Mouse (Mus musculus): ENCODE results near the gene Supt6. TPM values are rescaled to one million over a fixed set of nuclear protein-coding genes. Genes with fewer than 3 reads are reported as not detected.

Gene Supt6
- total and polyA plus RNA-seq, 2 experiments from 2014 or later = 19.4 to 37.6 TPM

- Histone ChIP-seq H3K4me2 (ENCODE audit: low read depth, low read length, poor library complexity, severe bottlenecking) (no peak overlapping the region), H3K36me3 (ENCODE audit: insufficient read depth, low read length) (no peaks in the 10 kb centered on the region), H3K4me3 (ENCODE audit: low read depth, low read length) (no peak overlapping the region), H3K27ac (ENCODE audit: low read depth, low read length) (no peak overlapping the region), H3K4me1 (ENCODE audit: insufficient read depth, low read length) (peaks cover 16% of the 10 kb centered on the region), H3K9me3 (ENCODE audit: low read length) (no peaks in the 10 kb centered on the region), H3K27me3 (ENCODE audit: insufficient read depth, low read length) (no peaks in the 10 kb centered on the region), H3K9ac (replicated peaks; ENCODE audit: low read length, poor library complexity, severe bottlenecking) (no peak overlapping the region)
- WGBS = 88% methylated on average over 14 of the region's 14 CpGs
- DNase-seq (ENCODE audit: low spot score) = no peak
- TF ChIP-seq CTCF (IDR thresholded peaks at IDR 0.05) = no peak
- no peak for ATAC-seq (ENCODE audit: low FRiP score)
These were observed 78.4 kb downstream of the Supt6 start for GRCm38 (mm10) chr11:78167257-78167959.

- Histone ChIP-seq H3K4me2 (ENCODE audit: low read depth, low read length, poor library complexity, severe bottlenecking) (no peak overlapping the region), H3K9ac (replicated peaks; ENCODE audit: low read length, poor library complexity, severe bottlenecking) (no peak overlapping the region), H3K27ac (ENCODE audit: low read depth, low read length) (no peak overlapping the region), H3K27me3 (ENCODE audit: insufficient read depth, low read length) (no peaks in the 10 kb centered on the region), H3K9me3 (ENCODE audit: low read length) (no peaks in the 10 kb centered on the region), H3K36me3 (ENCODE audit: insufficient read depth, low read length) (peaks cover 6% of the 10 kb centered on the region; the same call in 1 of the 2 replicates), H3K4me1 (ENCODE audit: insufficient read depth, low read length) (peaks cover 16% of the 10 kb centered on the region), H3K4me3 (ENCODE audit: low read depth, low read length) (no peak overlapping the region)
- no peak for DNase-seq (ENCODE audit: low spot score)
- ATAC-seq (ENCODE audit: low FRiP score) = no peak
- TF ChIP-seq CTCF (IDR thresholded peaks at IDR 0.05) = no peak
- WGBS = 71% methylated on average over 6 of the region's 6 CpGs
These were observed 79.1 kb downstream of the Supt6 start for GRCm38 (mm10) chr11:78166640-78167039.

GRCm38 (mm10) chr11:78166161-78166560 is 79.6 kb downstream of the Supt6 start:
- Histone ChIP-seq H3K9ac (replicated peaks; ENCODE audit: low read length, poor library complexity, severe bottlenecking) (no peak overlapping the region), H3K27me3 (ENCODE audit: insufficient read depth, low read length) (no peaks in the 10 kb centered on the region), H3K27ac (ENCODE audit: low read depth, low read length) (no peak overlapping the region), H3K9me3 (ENCODE audit: low read length) (no peaks in the 10 kb centered on the region), H3K4me3 (ENCODE audit: low read depth, low read length) (peak overlapping the region; percentile 96; the same call in 1 of the 2 replicates), H3K4me2 (ENCODE audit: low read depth, low read length, poor library complexity, severe bottlenecking) (peak overlapping the region; percentile 81), H3K36me3 (ENCODE audit: insufficient read depth, low read length) (peaks cover 9% of the 10 kb centered on the region; the same call in 1 of the 2 replicates), H3K4me1 (ENCODE audit: insufficient read depth, low read length) (peaks cover 16% of the 10 kb centered on the region)
- no peak for TF ChIP-seq CTCF (IDR thresholded peaks at IDR 0.05)
- ATAC-seq (ENCODE audit: low FRiP score) (no peak), DNase-seq (ENCODE audit: low spot score) (no peak)
- 52% methylated on average over 4 of the region's 4 CpGs for WGBS

- ATAC-seq (ENCODE audit: low FRiP score) (no peak), DNase-seq (ENCODE audit: low spot score) (peak; percentile 68)
- WGBS = 3% methylated on average over 16 of the region's 16 CpGs
These were observed 80.1 kb downstream of the Supt6 start for GRCm38 (mm10) chr11:78165761-78166109.

GRCm38 (mm10) chr11:78164924-78165760 is 80.6 kb downstream of the Supt6 start, which contains the start of gene Traf4:
Traf4 (minus strand) TSS chr11:78165589.
- H3K27ac ChIP-seq (ENCODE audit: low read depth, low read length) = peak within 1 kb of the TSS; percentile 97
- WGBS = under 1% methylated on average over 76 of the region's 78 CpGs
- no peaks in the 10 kb centered on the region for H3K9me3 ChIP-seq (ENCODE audit: low read length)
- peaks cover 16% of the 10 kb centered on the region for H3K4me1 ChIP-seq (ENCODE audit: insufficient read depth, low read length)
- H3K4me2 ChIP-seq (ENCODE audit: low read depth, low read length, poor library complexity, severe bottlenecking) = peak within 1 kb of the TSS; percentile 81
- peaks cover 18% of the 10 kb centered on the region for H3K36me3 ChIP-seq (ENCODE audit: insufficient read depth, low read length)
- ATAC-seq (ENCODE audit: low FRiP score) (peak; percentile 85), DNase-seq (ENCODE audit: low spot score) (peak; percentile 90)
- H3K9ac ChIP-seq (replicated peaks; ENCODE audit: low read length, poor library complexity, severe bottlenecking) = peak within 1 kb of the TSS; percentile 99
- TF ChIP-seq CTCF (IDR thresholded peaks at IDR 0.05) = 0 out of 2 replicates have a peak, but pooled peaks have one; percentile 26
- no peaks in the 10 kb centered on the region for H3K27me3 ChIP-seq (ENCODE audit: insufficient read depth, low read length)
- H3K4me3 ChIP-seq (ENCODE audit: low read depth, low read length) = peak within 1 kb of the TSS; percentile 96

More at GRCm38 (mm10) chr11:78165761-78166109, 80.1 kb downstream of the Supt6 start:
- Histone ChIP-seq H3K9ac (replicated peaks; ENCODE audit: low read length, poor library complexity, severe bottlenecking) (peak overlapping the region; percentile 99), H3K27me3 (ENCODE audit: insufficient read depth, low read length) (no peaks in the 10 kb centered on the region), H3K4me1 (ENCODE audit: insufficient read depth, low read length) (peaks cover 16% of the 10 kb centered on the region), H3K9me3 (ENCODE audit: low read length) (no peaks in the 10 kb centered on the region), H3K4me3 (ENCODE audit: low read depth, low read length) (peak overlapping the region; percentile 96), H3K27ac (ENCODE audit: low read depth, low read length) (peak overlapping the region; percentile 97), H3K36me3 (ENCODE audit: insufficient read depth, low read length) (peaks cover 12% of the 10 kb centered on the region; the same call in 1 of the 2 replicates), H3K4me2 (ENCODE audit: low read depth, low read length, poor library complexity, severe bottlenecking) (peak overlapping the region; percentile 81)
- no peak for TF ChIP-seq CTCF (IDR thresholded peaks at IDR 0.05)
